Mouse (Mus musculus) MEL (cell line): ENCODE measurements around the gene Brca1. TPM values are rescaled to one million over a fixed set of nuclear protein-coding genes. Genes with fewer than 3 reads are reported as not detected.
A peak's percentile ranks its signal among the peaks of the same experiment; 100 is the strongest.

ENCODE experiments used
- DNase-seq: peaks from one replicate; pipeline ENCODE4 v3.0.0; 2011; ENCODE audit warnings: low read depth, low spot score
- H3K27ac ChIP-seq: 2 replicates; pipeline ENCODE4 v1.5.1; 2012; ENCODE audit warnings: low read depth, mild to moderate bottlenecking, control low read depth, low read length, moderate library complexity; ENCODE audit not compliant: control insufficient read depth
- H3K27me3 ChIP-seq, 2 experiments: fragments of 150-350 bp in 1 of 2; sonication (generic) in 1 of 2; 2 replicates each; pipeline ENCODE4 v1.6.1; 2012; ENCODE audit warnings: low read length in 2 of 2, mild to moderate bottlenecking in 2 of 2, improper control_type of control experiment in 1 of 2, moderate library complexity in 1 of 2; ENCODE audit not compliant: insufficient read depth in 2 of 2, control insufficient read depth in 1 of 2
- H3K36me3 ChIP-seq, 2 experiments: 2 replicates each; pipeline ENCODE4 v1.6.1; 2012 to 2014; ENCODE audit warnings: low read length in 2 of 2, improper control_type of control experiment in 1 of 2, inconsistent platforms in 1 of 2, mild to moderate bottlenecking in 1 of 2; ENCODE audit not compliant: insufficient read depth in 2 of 2, control insufficient read depth in 1 of 2
- H3K4me1 ChIP-seq, 2 experiments: fragments of 150-350 bp in 1 of 2; sonication (generic) in 1 of 2; 2 replicates each; pipeline ENCODE4 v1.6.1; 2012; ENCODE audit warnings: low read length in 2 of 2, improper control_type of control experiment in 1 of 2, mild to moderate bottlenecking in 1 of 2; ENCODE audit not compliant: insufficient read depth in 2 of 2, control insufficient read depth in 1 of 2
- H3K4me3 ChIP-seq, 2 experiments: fragments of 150-350 bp in 1 of 2; sonication (generic) in 1 of 2; 2 replicates each; pipeline ENCODE4 v1.5.1; 2012; ENCODE audit warnings: low read depth in 2 of 2, low read length in 2 of 2, mild to moderate bottlenecking in 2 of 2, moderate library complexity in 2 of 2, control low read depth in 1 of 2, improper control_type of control experiment in 1 of 2; ENCODE audit not compliant: control insufficient read depth in 1 of 2, insufficient read depth in 1 of 2
- H3K79me2 ChIP-seq: 2 replicates; pipeline ENCODE4 v1.6.1; 2012; ENCODE audit warnings: mild to moderate bottlenecking, low read length, moderate library complexity; ENCODE audit not compliant: control insufficient read depth, poor library complexity, insufficient read depth
- H3K9ac ChIP-seq: 2 replicates; pipeline ENCODE4 v1.6.1; 2012; ENCODE audit warnings: low read depth, mild to moderate bottlenecking, control low read depth, low read length, moderate library complexity; ENCODE audit not compliant: control insufficient read depth, poor library complexity, severe bottlenecking
- H3K9me3 ChIP-seq: fragments of 150-350 bp; sonication (generic); replicated peaks from 2 replicates; pipeline ENCODE4 v1.6.1; 2012; ENCODE audit warnings: mild to moderate bottlenecking, low read length, improper control_type of control experiment, moderate library complexity; ENCODE audit not compliant: insufficient read depth
- CHD2 ChIP-seq: IDR thresholded peaks from 2 replicates; pipeline ENCODE4 v1.6.1; 2011; ENCODE audit warnings: low read length, improper control_type of control experiment
- CTCF ChIP-seq, 3 experiments: IDR thresholded peaks in 2 of 3; conservative IDR thresholded peaks in 1 of 3; 2 replicates each; pipeline ENCODE4 v1.5.1; 2011 to 2012; ENCODE audit warnings: low read length in 3 of 3, low read depth in 2 of 3, mild to moderate bottlenecking in 2 of 3, improper control_type of control experiment in 1 of 3, inconsistent platforms in 1 of 3, mixed read lengths in 1 of 3, moderate library complexity in 1 of 3; ENCODE audit not compliant: control insufficient read depth in 1 of 3, insufficient read depth in 1 of 3, poor library complexity in 1 of 3, severe bottlenecking in 1 of 3
- ETS1 ChIP-seq: IDR thresholded peaks from 2 replicates; pipeline ENCODE4 v1.6.1; 2012; ENCODE audit warnings: low read depth, mild to moderate bottlenecking, inconsistent platforms, low read length, improper control_type of control experiment, moderate library complexity
- GABPA ChIP-seq: IDR thresholded peaks from 2 replicates; pipeline ENCODE4 v1.6.1; 2012; ENCODE audit warnings: low read depth, mild to moderate bottlenecking, inconsistent platforms, low read length, improper control_type of control experiment, moderate library complexity
- KAT2A ChIP-seq: conservative IDR thresholded peaks from 2 replicates; pipeline ENCODE4 v1.6.1; 2012; ENCODE audit warnings: low read depth, low read length, improper control_type of control experiment, inconsistent platforms
- MAX ChIP-seq: IDR thresholded peaks from 2 replicates; pipeline ENCODE4 v1.6.1; 2011; ENCODE audit warnings: low read length, improper control_type of control experiment
- MAZ ChIP-seq: IDR thresholded peaks from 2 replicates; pipeline ENCODE4 v1.6.1; 2012; ENCODE audit warnings: low read depth, mild to moderate bottlenecking, inconsistent platforms, low read length, improper control_type of control experiment
- MEF2A ChIP-seq: IDR thresholded peaks from 2 replicates; pipeline ENCODE4 v1.6.1; 2014; ENCODE audit warnings: low read depth, mild to moderate bottlenecking, inconsistent platforms, low read length, improper control_type of control experiment; ENCODE audit not compliant: poor library complexity, insufficient replicate concordance, severe bottlenecking; ENCODE audit errors: extremely low read depth
- MYC ChIP-seq: IDR thresholded peaks from 2 replicates; pipeline ENCODE4 v1.6.1; 2011; ENCODE audit warnings: low read depth, mild to moderate bottlenecking, low read length, improper control_type of control experiment, moderate library complexity
- NELFE ChIP-seq: IDR thresholded peaks from 2 replicates; pipeline ENCODE4 v1.6.1; 2011; ENCODE audit warnings: low read depth, low read length, improper control_type of control experiment
- POLR2A ChIP-seq, 2 experiments: IDR thresholded peaks; 2 replicates each; pipeline ENCODE4 v1.6.1; 2011 to 2012; ENCODE audit warnings: low read length in 2 of 2, mild to moderate bottlenecking in 2 of 2, control low read depth in 1 of 2, improper control_type of control experiment in 1 of 2, low read depth in 1 of 2, moderate library complexity in 1 of 2; ENCODE audit not compliant: control insufficient read depth in 1 of 2, insufficient read depth in 1 of 2, poor library complexity in 1 of 2
- POLR2AphosphoS2 ChIP-seq: IDR thresholded peaks from 2 replicates; pipeline ENCODE4 v1.6.1; 2011; ENCODE audit warnings: low read length, improper control_type of control experiment
- SIN3A ChIP-seq: IDR thresholded peaks from 2 replicates; pipeline ENCODE4 v1.6.1; 2012; ENCODE audit warnings: low read length, improper control_type of control experiment, inconsistent platforms
- TAL1 ChIP-seq: IDR thresholded peaks from 2 replicates; pipeline ENCODE4 v1.6.1; 2012; ENCODE audit warnings: mild to moderate bottlenecking, inconsistent platforms, low read length, moderate library complexity, mixed read lengths
- TCF12 ChIP-seq: IDR thresholded peaks from 2 replicates; pipeline ENCODE4 v1.6.1; 2014; ENCODE audit warnings: low read depth, mild to moderate bottlenecking, inconsistent platforms, low read length, improper control_type of control experiment, moderate library complexity
- ZC3H11A ChIP-seq: IDR thresholded peaks from 2 replicates; pipeline ENCODE4 v1.6.1; 2012; ENCODE audit warnings: low read depth, mild to moderate bottlenecking, inconsistent platforms, low read length, improper control_type of control experiment
- ZKSCAN1 ChIP-seq: IDR thresholded peaks from 2 replicates; pipeline ENCODE4 v1.6.1; 2012; ENCODE audit warnings: low read depth, mild to moderate bottlenecking, inconsistent platforms, low read length, improper control_type of control experiment, moderate library complexity
- ZMIZ1 ChIP-seq: IDR thresholded peaks from 2 replicates; pipeline ENCODE4 v1.6.1; 2012; ENCODE audit warnings: low read depth, mild to moderate bottlenecking, inconsistent platforms, low read length, improper control_type of control experiment, moderate library complexity
- ZNF384 ChIP-seq: IDR thresholded peaks from 2 replicates; pipeline ENCODE4 v1.6.1; 2012; ENCODE audit warnings: low read depth, mild to moderate bottlenecking, inconsistent platforms, low read length, improper control_type of control experiment
- polyA plus RNA-seq, 2 experiments: library from polyadenylated mRNA; stranded (reverse) in 1 of 2; unstranded in 1 of 2; fragments of >175 nt in 1 of 2; fragments of >200 nt in 1 of 2; gene quantifications; 2 replicates each; pipeline versions ENCODE4 v1.2.1 to v1.2.4; 2012; ENCODE audit warnings: low replicate concordance in 2 of 2, low read depth in 1 of 2; ENCODE audit not compliant: insufficient read length in 2 of 2, insufficient read depth in 1 of 2, missing spikeins in 1 of 2
- total RNA-seq: library from RNA; depleted of rRNA; stranded (reverse); fragments of 300-350 nt; gene quantifications from 2 replicates; pipeline ENCODE4 v1.2.3, GENCODE M21; 2012

The Brca1 gene
- total and polyA plus RNA-seq, 3 experiments = 25.7 to 1,155 (median 35.3) TPM

- Histone ChIP-seq H3K4me3 (no peak overlapping the region), H3K9ac (no peak overlapping the region), H3K27me3 (no peaks in the 10 kb centered on the region), H3K27ac (no peak overlapping the region), H3K9me3 (no peaks in the 10 kb centered on the region), H3K4me1 (peaks cover 2 to 5% of the 10 kb centered on the region in 2 experiments; a peak in 3 of 4 replicates), H3K36me3 (peaks cover 8 to 15% of the 10 kb centered on the region in 2 experiments), H3K79me2 (peaks cover 20% of the 10 kb centered on the region)
- peak; percentile 59 for TF ChIP-seq ETS1
- TF ChIP-seq ZNF384 = peak; percentile 88
- no peak for TF ChIP-seq CHD2
- peak; percentile 32 for DNase-seq
Observed at GRCm38 (mm10) chr11:101556954-101557353, 5.2 kb upstream of the Brca1 start.

- H3K9ac ChIP-seq = no peak overlapping the region
- H3K4me1 ChIP-seq = peaks cover 2 to 5% of the 10 kb centered on the region in 2 experiments; a peak in 3 of 4 replicates
- H3K27ac ChIP-seq = no peak overlapping the region
- no peak for TF ChIP-seq TAL1
- no peak for TF ChIP-seq SIN3A
- TF ChIP-seq NELFE = no peak
- no peak for TF ChIP-seq KAT2A
- no peak for TF ChIP-seq POLR2AphosphoS2
- TF ChIP-seq CTCF (IDR thresholded peaks at IDR 0.05 in 2 of 3, conservative IDR thresholded peaks at IDR 0.05 in 1 of 3; ENCODE audit: control insufficient read depth in 1 of 3, insufficient read depth in 1 of 3, low read depth in 2 of 3, low read length in 3 of 3, poor library complexity in 1 of 3, severe bottlenecking in 1 of 3) = no peak
- no peak for TF ChIP-seq POLR2A (IDR thresholded peaks at IDR 0.05; ENCODE audit: control insufficient read depth in 1 of 2, insufficient read depth in 1 of 2, low read depth in 1 of 2, low read length in 2 of 2, poor library complexity in 1 of 2)
- TF ChIP-seq MAZ = no peak
- TF ChIP-seq MYC = no peak
- no peak for TF ChIP-seq GABPA
- TF ChIP-seq ZMIZ1 = no peak
- TF ChIP-seq ETS1 = no peak
- TF ChIP-seq MEF2A = no peak
- no peak for TF ChIP-seq MAX
- no peak for TF ChIP-seq ZC3H11A
- TF ChIP-seq ZKSCAN1 = no peak
- no peak for TF ChIP-seq TCF12
- TF ChIP-seq, all 39 proteins: peak for 0
- H3K9me3 ChIP-seq = no peaks in the 10 kb centered on the region
- no peaks in the 10 kb centered on the region for H3K27me3 ChIP-seq
- DNase-seq = no peak
- no peak overlapping the region for H3K4me3 ChIP-seq
- peaks cover 20% of the 10 kb centered on the region for H3K79me2 ChIP-seq
- H3K36me3 ChIP-seq = peaks cover 8 to 13% of the 10 kb centered on the region in 2 experiments
Observed at GRCm38 (mm10) chr11:101556541-101556940, 4.8 kb upstream of the Brca1 start.
